Mouse (Mus musculus) testis, postnatal 14 days (tissue): Measurements from ENCODE around the gene D17H6S53E.
A peak's percentile ranks its signal among the peaks of the same experiment; 100 is the strongest.
"Not testable (repeated sequence)": the region's sequence is repeated elsewhere in the genome, so short reads cannot be mapped to it uniquely, and the experiment has no call there.

Experiments
- DNase-seq: peaks from one replicate; pipeline ENCODE4 v3.0.0; 2021; ENCODE audit warnings: low spot score

D17H6S53E gene

GRCm38 (mm10) chr17:35101161-35101560 is 25.0 kb upstream of the D17H6S53E start:
- no peak for DNase-seq

GRCm38 (mm10) chr17:35102299-35102698 is 23.9 kb upstream of the D17H6S53E start:
- DNase-seq, result no peak

- no peak for DNase-seq
These were observed 22.9 kb upstream of the D17H6S53E start for GRCm38 (mm10) chr17:35103221-35103690.

GRCm38 (mm10) chr17:35104079-35104478 is 22.1 kb upstream of the D17H6S53E start:
- no peak for DNase-seq

- DNase-seq, result no peak
These were observed 21.4 kb upstream of the D17H6S53E start for GRCm38 (mm10) chr17:35104754-35105153.

- DNase-seq, result no peak
These were observed 20.3 kb upstream of the D17H6S53E start for GRCm38 (mm10) chr17:35105740-35106389.

- DNase-seq, result no peak
These were observed 19.7 kb upstream of the D17H6S53E start for GRCm38 (mm10) chr17:35106522-35106921.

GRCm38 (mm10) chr17:35108097-35108496 is 18.1 kb upstream of the D17H6S53E start, which contains the start of gene Ly6g5c:
Gene Ly6g5c, plus strand, starts transcription at chr17:35108279.
- DNase-seq, result no peak

GRCm38 (mm10) chr17:35111774-35112173 is 14.4 kb upstream of the D17H6S53E start:
- no peak for DNase-seq

GRCm38 (mm10) chr17:35115046-35116019 is 10.8 kb upstream of the D17H6S53E start, which contains the start of gene Ly6g5b:
Gene Ly6g5b, minus strand, starts transcription at chr17:35115428.
- DNase-seq, result no peak

- DNase-seq, result peak; percentile 66
These were observed 5.4 kb upstream of the D17H6S53E start for GRCm38 (mm10) chr17:35120745-35121142.

GRCm38 (mm10) chr17:35121143-35121799 is 4.9 kb upstream of the D17H6S53E start, which contains the start of gene Gpank1:
Gene Gpank1, plus strand, starts transcription at chr17:35121455.
- peak; percentile 99 for DNase-seq

GRCm38 (mm10) chr17:35121871-35122303 is 4.3 kb upstream of the D17H6S53E start, which contains the start of gene Csnk2b:
Gene Csnk2b, minus strand, starts transcription at chr17:35122053.
- peak; percentile 61 for DNase-seq

GRCm38 (mm10) chr17:35123287-35123686 is 2.9 kb upstream of the D17H6S53E start:
- DNase-seq, result not testable (repeated sequence)

GRCm38 (mm10) chr17:35124261-35124896 is 1.8 kb upstream of the D17H6S53E start:
- not testable (repeated sequence) for DNase-seq

GRCm38 (mm10) chr17:35125081-35125480 is 1.1 kb upstream of the D17H6S53E start:
- no peak for DNase-seq

GRCm38 (mm10) chr17:35125578-35125977 is 595 bp upstream of the D17H6S53E start:
- DNase-seq, result no peak

GRCm38 (mm10) chr17:35127017-35127416 is 844 bp downstream of the D17H6S53E start:
- DNase-seq, result no peak

GRCm38 (mm10) chr17:35128996-35129395 is 2.8 kb downstream of the D17H6S53E start:
- no peak for DNase-seq

- no peak for DNase-seq
These were observed 4.9 kb downstream of the D17H6S53E start for GRCm38 (mm10) chr17:35131038-35131437.

- DNase-seq, result no peak
These were observed 5.5 kb downstream of the D17H6S53E start, which contains the start of gene Apom for GRCm38 (mm10) chr17:35131500-35132173. Gene Apom, minus strand, starts transcription at chr17:35132050.
